Mouse (Mus musculus): ENCODE measurements around the gene Casp8ap2. TPM values are rescaled to one million over a fixed set of nuclear protein-coding genes. Genes with fewer than 3 reads are reported as not detected.
A peak's percentile ranks its signal among the peaks of the same experiment; 100 is the strongest.

Gene Casp8ap2
- polyA plus RNA-seq, 1 experiment from 2014 or later: 35.3 TPM

- H3K4me1 ChIP-seq (replicated peaks; ENCODE audit: insufficient read depth, low read length): no peaks in the 10 kb centered on the region
- TF ChIP-seq CTCF (IDR thresholded peaks at IDR 0.05; ENCODE audit: low read depth): no peak
- H3K9me3 ChIP-seq (replicated peaks; ENCODE audit: low read length): no peaks in the 10 kb centered on the region
- no peaks in the 10 kb centered on the region for H3K27me3 ChIP-seq (ENCODE audit: insufficient read depth, low read length)
- H3K4me2 ChIP-seq (ENCODE audit: low read length): peak within 1 kb of the TSS; percentile 70
- WGBS: under 1% methylated on average over 68 of the region's 68 CpGs
- H3K36me3 ChIP-seq (ENCODE audit: insufficient read depth, low read length): 0 out of 2 replicates have a peak, but pooled peaks cover 3% of the 10 kb centered on the region
- DNase-seq (ENCODE audit: low spot score): peak; percentile 96
- H3K4me3 ChIP-seq (replicated peaks; ENCODE audit: low read depth, low read length): peak within 1 kb of the TSS; percentile 97
- peak within 1 kb of the TSS; percentile 59 for H3K9ac ChIP-seq (ENCODE audit: low read depth, low read length)
- ATAC-seq (replicated peaks; ENCODE audit: low FRiP score, low read depth): peak; percentile 93
- peak within 1 kb of the TSS; percentile 85 for H3K27ac ChIP-seq
Measured at GRCm38 (mm10) chr4:32656918-32657662, 41.8 kb downstream of the Casp8ap2 start, which contains the start of gene Mdn1. Gene Mdn1 (plus strand): TSS chr4:32657119.

- Histone ChIP-seq H3K36me3 (ENCODE audit: insufficient read depth, low read length) (peaks cover 40% of the 10 kb centered on the region), H3K4me3 (replicated peaks; ENCODE audit: low read depth, low read length) (no peak overlapping the region), H3K9me3 (replicated peaks; ENCODE audit: low read length) (no peaks in the 10 kb centered on the region), H3K4me2 (ENCODE audit: low read length) (no peak overlapping the region), H3K27me3 (ENCODE audit: insufficient read depth, low read length) (no peaks in the 10 kb centered on the region), H3K9ac (ENCODE audit: low read depth, low read length) (no peak overlapping the region), H3K27ac (no peak overlapping the region), H3K4me1 (replicated peaks; ENCODE audit: insufficient read depth, low read length) (no peaks in the 10 kb centered on the region)
- 84% methylated on average over 4 of the region's 4 CpGs for WGBS
- no peak for TF ChIP-seq CTCF (IDR thresholded peaks at IDR 0.05; ENCODE audit: low read depth)
- no peak for DNase-seq (ENCODE audit: low spot score)
- ATAC-seq (replicated peaks; ENCODE audit: low FRiP score, low read depth): no peak
Measured at GRCm38 (mm10) chr4:32665843-32666242, 50.6 kb downstream of the Casp8ap2 start.

- H3K36me3 ChIP-seq (ENCODE audit: insufficient read depth, low read length): peaks cover 48% of the 10 kb centered on the region
- no peak overlapping the region for H3K4me2 ChIP-seq (ENCODE audit: low read length)
- no peak overlapping the region for H3K4me3 ChIP-seq (replicated peaks; ENCODE audit: low read depth, low read length)
- no peak overlapping the region for H3K9ac ChIP-seq (ENCODE audit: low read depth, low read length)
- no peaks in the 10 kb centered on the region for H3K9me3 ChIP-seq (replicated peaks; ENCODE audit: low read length)
- no peaks in the 10 kb centered on the region for H3K4me1 ChIP-seq (replicated peaks; ENCODE audit: insufficient read depth, low read length)
- H3K27ac ChIP-seq: no peak overlapping the region
- ATAC-seq (replicated peaks; ENCODE audit: low FRiP score, low read depth) (no peak), DNase-seq (ENCODE audit: low spot score) (no peak)
- 100% methylated on average over 1 of the region's 1 CpGs for WGBS
- peak; percentile 32; the same call in 1 of the 2 replicates for TF ChIP-seq CTCF (IDR thresholded peaks at IDR 0.05; ENCODE audit: low read depth)
- no peaks in the 10 kb centered on the region for H3K27me3 ChIP-seq (ENCODE audit: insufficient read depth, low read length)
Measured at GRCm38 (mm10) chr4:32668291-32668690, 53.0 kb downstream of the Casp8ap2 start.

- Histone ChIP-seq H3K9ac (ENCODE audit: low read depth, low read length) (no peak overlapping the region), H3K4me3 (replicated peaks; ENCODE audit: low read depth, low read length) (no peak overlapping the region), H3K36me3 (ENCODE audit: insufficient read depth, low read length) (peaks cover 48% of the 10 kb centered on the region), H3K4me1 (replicated peaks; ENCODE audit: insufficient read depth, low read length) (no peaks in the 10 kb centered on the region), H3K27me3 (ENCODE audit: insufficient read depth, low read length) (no peaks in the 10 kb centered on the region), H3K4me2 (ENCODE audit: low read length) (no peak overlapping the region), H3K27ac (no peak overlapping the region), H3K9me3 (replicated peaks; ENCODE audit: low read length) (no peaks in the 10 kb centered on the region)
- no peak for DNase-seq (ENCODE audit: low spot score)
- WGBS: 83% methylated on average over 2 of the region's 2 CpGs
- peak; percentile 38; the same call in 1 of the 2 replicates for TF ChIP-seq CTCF (IDR thresholded peaks at IDR 0.05; ENCODE audit: low read depth)
- no peak for ATAC-seq (replicated peaks; ENCODE audit: low FRiP score, low read depth)
Measured at GRCm38 (mm10) chr4:32669825-32670224, 54.6 kb downstream of the Casp8ap2 start.

- DNase-seq (ENCODE audit: low spot score): no peak
- TF ChIP-seq CTCF (IDR thresholded peaks at IDR 0.05; ENCODE audit: low read depth): no peak
Measured at GRCm38 (mm10) chr4:32674025-32674424, 58.8 kb downstream of the Casp8ap2 start.

GRCm38 (mm10) chr4:32677471-32677870, 62.2 kb downstream of the Casp8ap2 start:
- H3K4me2 ChIP-seq (ENCODE audit: low read length): no peak overlapping the region
- WGBS: 95% methylated on average over 3 of the region's 3 CpGs
- no peak overlapping the region for H3K4me3 ChIP-seq (replicated peaks; ENCODE audit: low read depth, low read length)
- ATAC-seq (replicated peaks; ENCODE audit: low FRiP score, low read depth): no peak
- H3K9me3 ChIP-seq (replicated peaks; ENCODE audit: low read length): no peaks in the 10 kb centered on the region
- no peak for TF ChIP-seq CTCF (IDR thresholded peaks at IDR 0.05; ENCODE audit: low read depth)
- H3K27me3 ChIP-seq (ENCODE audit: insufficient read depth, low read length): no peaks in the 10 kb centered on the region
- H3K9ac ChIP-seq (ENCODE audit: low read depth, low read length): no peak overlapping the region
- H3K4me1 ChIP-seq (replicated peaks; ENCODE audit: insufficient read depth, low read length): no peaks in the 10 kb centered on the region
- no peak for DNase-seq (ENCODE audit: low spot score)
- H3K36me3 ChIP-seq (ENCODE audit: insufficient read depth, low read length): peaks cover 22% of the 10 kb centered on the region; the same call in 1 of the 2 replicates
- H3K27ac ChIP-seq: no peak overlapping the region

More at GRCm38 (mm10) chr4:32674025-32674424, 58.8 kb downstream of the Casp8ap2 start:
- Histone ChIP-seq H3K4me2 (ENCODE audit: low read length) (no peak overlapping the region), H3K36me3 (ENCODE audit: insufficient read depth, low read length) (peaks cover 35% of the 10 kb centered on the region), H3K4me3 (replicated peaks; ENCODE audit: low read depth, low read length) (no peak overlapping the region), H3K9ac (ENCODE audit: low read depth, low read length) (no peak overlapping the region), H3K27ac (no peak overlapping the region), H3K27me3 (ENCODE audit: insufficient read depth, low read length) (no peaks in the 10 kb centered on the region), H3K4me1 (replicated peaks; ENCODE audit: insufficient read depth, low read length) (no peaks in the 10 kb centered on the region), H3K9me3 (replicated peaks; ENCODE audit: low read length) (no peaks in the 10 kb centered on the region)
- 89% methylated on average over 2 of the region's 2 CpGs for WGBS
- ATAC-seq (replicated peaks; ENCODE audit: low FRiP score, low read depth): no peak
